Mouse (Mus musculus): Measurements from ENCODE around the gene Iglon5.

Gene Iglon5

GRCm38 (mm10) chr7:43465344-43466098 lies 24.4 kb downstream of the Iglon5 start:
- peak; percentile 76 for DNase-seq (ENCODE audit: low read depth, low spot score)

GRCm38 (mm10) chr7:43464864-43465343 lies 25.0 kb downstream of the Iglon5 start:
- DNase-seq (ENCODE audit: low read depth, low spot score): no peak

- no peak for DNase-seq (ENCODE audit: low read depth, low spot score)
Measured at GRCm38 (mm10) chr7:43463976-43464375, 25.9 kb downstream of the Iglon5 start.

GRCm38 (mm10) chr7:43462851-43463250 lies 27.0 kb downstream of the Iglon5 start, which contains the start of gene Vsig10l:
Gene Vsig10l (plus strand): TSS chr7:43463151.
- no peak for DNase-seq (ENCODE audit: low read depth, low spot score)

GRCm38 (mm10) chr7:43454371-43454770 lies 35.5 kb downstream of the Iglon5 start:
- DNase-seq (ENCODE audit: low read depth, low spot score): no peak

GRCm38 (mm10) chr7:43453599-43454355 lies 36.1 kb downstream of the Iglon5 start:
- no peak for DNase-seq (ENCODE audit: low read depth, low spot score)

- DNase-seq (ENCODE audit: low read depth, low spot score): no peak
Measured at GRCm38 (mm10) chr7:43452609-43453008, 37.3 kb downstream of the Iglon5 start.

GRCm38 (mm10) chr7:43451726-43452125 lies 38.1 kb downstream of the Iglon5 start:
- DNase-seq (ENCODE audit: low read depth, low spot score): no peak

- no peak for DNase-seq (ENCODE audit: low read depth, low spot score)
Measured at GRCm38 (mm10) chr7:43449811-43450210, 40.1 kb downstream of the Iglon5 start.

- no peak for DNase-seq (ENCODE audit: low read depth, low spot score)
Measured at GRCm38 (mm10) chr7:43448246-43448645, 41.6 kb downstream of the Iglon5 start.

- no peak for DNase-seq (ENCODE audit: low read depth, low spot score)
Measured at GRCm38 (mm10) chr7:43447801-43448200, 42.1 kb downstream of the Iglon5 start.

- DNase-seq (ENCODE audit: low read depth, low spot score): peak; percentile 86
Measured at GRCm38 (mm10) chr7:43443917-43444293, 46.0 kb downstream of the Iglon5 start, which contains the start of the genes Etfb and Gm45233. Gene Etfb (plus strand): TSS chr7:43444083. Gene Gm45233 (plus strand): TSS chr7:43444128.

GRCm38 (mm10) chr7:43443126-43443916 lies 46.6 kb downstream of the Iglon5 start:
- no peak for DNase-seq (ENCODE audit: low read depth, low spot score)

GRCm38 (mm10) chr7:43442684-43443083 lies 47.2 kb downstream of the Iglon5 start:
- DNase-seq (ENCODE audit: low read depth, low spot score): no peak

GRCm38 (mm10) chr7:43441071-43441470 lies 48.8 kb downstream of the Iglon5 start:
- no peak for DNase-seq (ENCODE audit: low read depth, low spot score)

- DNase-seq (ENCODE audit: low read depth, low spot score): no peak
Measured at GRCm38 (mm10) chr7:43440482-43440881, 49.4 kb downstream of the Iglon5 start, which contains the start of gene Cldnd2. Gene Cldnd2 (plus strand): TSS chr7:43440782.

GRCm38 (mm10) chr7:43438611-43439010 lies 51.3 kb downstream of the Iglon5 start:
- no peak for DNase-seq (ENCODE audit: low read depth, low spot score)

- DNase-seq (ENCODE audit: low read depth, low spot score): no peak
Measured at GRCm38 (mm10) chr7:43436341-43437255, 53.3 kb downstream of the Iglon5 start, which contains the start of gene Nkg7. Gene Nkg7 (plus strand): TSS chr7:43437073.

- DNase-seq (ENCODE audit: low read depth, low spot score): no peak
Measured at GRCm38 (mm10) chr7:43434676-43435075, 55.2 kb downstream of the Iglon5 start.

GRCm38 (mm10) chr7:43432891-43433290 lies 57.0 kb downstream of the Iglon5 start:
- DNase-seq (ENCODE audit: low read depth, low spot score): no peak
